Mouse (Mus musculus) E14TG2a.4 (cell line): ENCODE measurements around the gene Frmpd2.

Experiments used
- CTCF ChIP-seq: conservative IDR thresholded peaks from 2 replicates; pipeline ENCODE4 v1.5.1; 2014; ENCODE audit warnings: low read length
- POU5F1 ChIP-seq: IDR thresholded peaks from 2 replicates; pipeline ENCODE4 v1.6.1; 2014; ENCODE audit warnings: low read length, borderline replicate concordance

DNA sequence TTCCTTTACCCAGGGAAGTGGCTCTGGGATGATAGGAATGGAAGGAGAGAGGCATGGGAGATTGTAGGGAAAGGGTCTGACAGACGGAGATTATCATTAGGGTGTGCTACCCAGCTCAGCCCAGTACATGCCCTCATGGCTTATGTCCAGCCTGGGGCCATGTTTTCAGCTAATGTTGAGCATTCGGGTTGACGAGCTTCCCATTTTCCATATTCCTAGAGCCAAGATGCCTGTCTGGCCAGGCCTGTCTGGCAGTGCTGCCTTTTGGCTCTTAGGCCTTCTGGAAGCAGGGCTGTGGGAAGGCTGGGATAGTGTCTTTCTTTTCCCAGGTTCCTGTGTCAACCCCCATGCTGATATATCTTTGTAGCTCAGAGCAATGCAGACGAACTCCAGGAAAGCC lies 35.2 kb downstream of the Frmpd2 start:
- TF ChIP-seq CTCF (no peak), POU5F1 (no peak)
